Mouse (Mus musculus): ENCODE measurements at regions not wholly inside any gene's neighbourhood (a gene's known extent, or its start where the extent isn't known, plus 50 kb on each side); places are given as distances from the start of the nearest gene placed in this dataset.

DNA sequence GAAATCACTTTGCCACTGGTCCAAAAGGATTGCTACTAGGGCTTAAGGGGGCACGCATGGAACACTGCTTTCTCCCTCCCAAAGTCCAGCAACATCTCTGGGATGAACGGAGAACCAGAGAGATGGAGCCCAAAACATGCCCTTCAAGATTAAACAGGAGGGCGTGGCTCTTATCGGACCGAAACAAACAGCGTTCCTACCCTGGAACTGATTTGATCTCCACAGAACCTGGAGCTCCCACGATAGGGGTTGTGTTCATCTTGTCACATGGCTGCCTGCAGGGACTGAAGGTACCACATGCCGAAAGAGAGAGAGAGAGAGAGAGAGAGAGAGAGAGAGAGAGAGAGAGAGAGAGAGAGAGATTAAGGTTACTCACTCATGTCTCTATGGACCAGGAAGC, 120.7 kb downstream of the Gm4791 start:
- Histone ChIP-seq H3K4me3 (replicated peaks; ENCODE audit: low read depth, low read length) (no peak overlapping the region), H3K9ac (replicated peaks; ENCODE audit: low read length) (no peak overlapping the region), H3K4me2 (ENCODE audit: low read length) (no peak overlapping the region), H3K36me3 (ENCODE audit: control insufficient read depth, insufficient read depth, low read length) (no peaks in the 10 kb centered on the region), H3K27me3 (ENCODE audit: control insufficient read depth, insufficient read depth, low read length) (no peaks in the 10 kb centered on the region), H3K27ac (replicated peaks; ENCODE audit: low read depth, low read length) (no peak overlapping the region), H3K4me1 (ENCODE audit: control insufficient read depth, insufficient read depth, low read length) (no peaks in the 10 kb centered on the region), H3K9me3 (ENCODE audit: control insufficient read depth, low read length) (no peaks in the 10 kb centered on the region)
- DNase-seq: no peak
- no peak for ATAC-seq (ENCODE audit: low FRiP score, low TSS enrichment)
- 74% methylated on average over 8 of the region's 8 CpGs for WGBS

DNA sequence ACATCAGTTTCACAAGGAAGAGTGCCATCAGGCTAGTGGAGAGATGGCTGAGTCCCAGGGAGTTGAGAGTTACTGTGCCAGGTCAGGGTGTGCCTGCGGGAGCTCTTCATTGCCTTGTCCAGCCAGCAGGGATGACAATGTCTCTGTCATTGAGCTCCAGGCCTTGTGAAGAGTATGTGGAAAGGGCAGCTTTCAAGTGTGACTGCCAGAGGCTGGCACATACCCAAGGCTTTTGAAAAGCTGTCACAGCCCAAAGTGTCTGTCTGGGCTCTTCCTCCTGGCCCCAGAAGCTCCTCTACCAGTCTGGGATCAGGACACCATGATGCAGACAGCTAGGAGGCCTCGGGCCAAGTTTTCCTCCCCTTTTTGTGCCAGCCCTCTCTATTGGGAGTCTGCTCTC, 124.6 kb downstream of the Gm4791 start:
- DNase-seq: peak; percentile 43
- WGBS: 73% methylated on average over 2 of the region's 2 CpGs
- Histone ChIP-seq H3K36me3 (ENCODE audit: control insufficient read depth, insufficient read depth, low read length) (no peaks in the 10 kb centered on the region), H3K4me1 (ENCODE audit: control insufficient read depth, insufficient read depth, low read length) (no peaks in the 10 kb centered on the region), H3K9ac (replicated peaks; ENCODE audit: low read length) (no peak overlapping the region), H3K4me3 (replicated peaks; ENCODE audit: low read depth, low read length) (no peak overlapping the region), H3K9me3 (ENCODE audit: control insufficient read depth, low read length) (no peaks in the 10 kb centered on the region), H3K27me3 (ENCODE audit: control insufficient read depth, insufficient read depth, low read length) (no peaks in the 10 kb centered on the region), H3K27ac (replicated peaks; ENCODE audit: low read depth, low read length) (no peak overlapping the region), H3K4me2 (ENCODE audit: low read length) (no peak overlapping the region)
- ATAC-seq (ENCODE audit: low FRiP score, low TSS enrichment): no peak

DNA sequence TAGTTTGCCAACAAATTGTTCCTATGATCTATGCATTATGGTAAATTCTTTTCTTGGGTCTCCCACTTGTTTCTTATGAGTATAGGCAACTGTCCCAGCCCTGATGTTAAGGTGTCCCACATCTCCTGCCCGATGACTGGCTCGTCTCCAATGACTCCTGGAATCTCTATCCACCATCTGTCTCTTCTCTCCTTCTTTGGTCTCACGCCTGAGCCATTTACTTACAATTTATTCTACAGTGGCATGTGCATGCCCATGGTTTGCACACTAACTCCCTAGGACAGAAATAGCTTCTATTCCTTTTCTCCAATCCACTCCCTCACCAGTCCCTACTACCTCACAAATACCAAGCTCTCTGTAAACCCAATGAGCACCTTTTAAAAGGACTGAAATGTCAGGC, 127.0 kb downstream of the Gm4791 start:
- H3K9me3 ChIP-seq (ENCODE audit: control insufficient read depth, low read length): no peaks in the 10 kb centered on the region
- no peak overlapping the region for H3K4me2 ChIP-seq (ENCODE audit: low read length)
- ATAC-seq (ENCODE audit: low FRiP score, low TSS enrichment): no peak
- H3K9ac ChIP-seq (replicated peaks; ENCODE audit: low read length): no peak overlapping the region
- no peaks in the 10 kb centered on the region for H3K36me3 ChIP-seq (ENCODE audit: control insufficient read depth, insufficient read depth, low read length)
- no peak for DNase-seq
- H3K27ac ChIP-seq (replicated peaks; ENCODE audit: low read depth, low read length): no peak overlapping the region
- no peak overlapping the region for H3K4me3 ChIP-seq (replicated peaks; ENCODE audit: low read depth, low read length)
- no peaks in the 10 kb centered on the region for H3K27me3 ChIP-seq (ENCODE audit: control insufficient read depth, insufficient read depth, low read length)
- H3K4me1 ChIP-seq (ENCODE audit: control insufficient read depth, insufficient read depth, low read length): no peaks in the 10 kb centered on the region
- 84% methylated on average over 3 of the region's 3 CpGs for WGBS

DNA sequence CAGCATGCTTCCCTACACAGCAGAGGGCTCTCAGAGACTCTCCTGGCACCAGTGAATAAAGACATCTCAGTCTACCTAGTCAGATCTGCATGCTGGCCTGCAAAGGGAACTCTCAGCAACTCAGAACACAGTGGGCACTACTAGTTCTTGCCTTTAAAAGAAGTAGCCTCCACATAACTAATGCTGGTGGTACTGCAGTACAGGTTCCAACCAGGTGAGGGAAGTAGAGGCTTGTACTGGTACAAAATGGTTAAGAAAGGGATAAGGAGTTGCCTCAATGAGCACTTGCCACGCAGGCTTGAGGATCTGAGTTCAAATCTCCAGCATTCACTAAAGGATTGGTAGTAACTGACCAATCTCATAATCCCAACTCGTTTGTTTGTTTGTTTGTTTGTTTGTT, 127.7 kb downstream of the Gm4791 start:
- H3K36me3 ChIP-seq (ENCODE audit: control insufficient read depth, insufficient read depth, low read length): no peaks in the 10 kb centered on the region
- no peak overlapping the region for H3K4me2 ChIP-seq (ENCODE audit: low read length)
- H3K27me3 ChIP-seq (ENCODE audit: control insufficient read depth, insufficient read depth, low read length): no peaks in the 10 kb centered on the region
- H3K4me1 ChIP-seq (ENCODE audit: control insufficient read depth, insufficient read depth, low read length): no peaks in the 10 kb centered on the region
- H3K9me3 ChIP-seq (ENCODE audit: control insufficient read depth, low read length): no peaks in the 10 kb centered on the region
- no peak overlapping the region for H3K27ac ChIP-seq (replicated peaks; ENCODE audit: low read depth, low read length)
- ATAC-seq (ENCODE audit: low FRiP score, low TSS enrichment) (no peak), DNase-seq (peak; percentile 28)
- WGBS: 69% methylated on average over 2 of the region's 2 CpGs
- H3K9ac ChIP-seq (replicated peaks; ENCODE audit: low read length): no peak overlapping the region
- no peak overlapping the region for H3K4me3 ChIP-seq (replicated peaks; ENCODE audit: low read depth, low read length)

DNA sequence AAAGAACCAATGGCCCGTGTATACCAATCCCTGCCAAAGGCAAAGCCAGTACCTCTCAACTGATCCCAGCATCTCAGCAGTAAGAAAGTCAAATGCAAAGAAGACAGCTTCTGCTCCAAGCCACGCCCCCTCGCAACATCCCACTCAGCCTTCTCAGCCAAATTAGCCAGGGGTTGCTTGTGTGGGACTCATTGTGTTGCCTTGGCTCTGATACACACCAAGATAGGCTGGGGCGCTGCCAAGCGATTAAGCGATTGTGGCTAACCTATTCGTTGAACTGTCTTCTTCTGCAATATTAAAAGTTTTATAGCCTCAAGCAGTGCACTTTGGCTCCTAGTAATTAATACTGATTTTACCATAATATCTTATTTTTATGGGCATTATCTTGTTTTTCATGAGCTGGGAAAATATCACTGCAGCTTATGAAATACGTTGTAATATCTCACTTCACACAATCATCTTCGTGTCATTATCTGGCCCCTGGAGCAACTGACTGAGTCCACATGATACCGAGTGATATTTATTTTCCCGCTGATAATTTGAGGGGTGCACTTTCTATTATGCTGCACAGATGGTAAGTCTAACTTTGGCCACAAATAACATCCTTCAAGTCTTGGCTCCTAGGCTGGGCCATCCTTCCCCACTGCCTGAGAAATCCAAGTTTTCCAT, 129.3 kb downstream of the Gm4791 start:
- Histone ChIP-seq H3K4me2 (ENCODE audit: low read length) (no peak overlapping the region), H3K27me3 (ENCODE audit: control insufficient read depth, insufficient read depth, low read length) (no peaks in the 10 kb centered on the region), H3K9ac (replicated peaks; ENCODE audit: low read length) (no peak overlapping the region), H3K36me3 (ENCODE audit: control insufficient read depth, insufficient read depth, low read length) (no peaks in the 10 kb centered on the region), H3K9me3 (ENCODE audit: control insufficient read depth, low read length) (no peaks in the 10 kb centered on the region), H3K4me1 (ENCODE audit: control insufficient read depth, insufficient read depth, low read length) (no peaks in the 10 kb centered on the region), H3K4me3 (replicated peaks; ENCODE audit: low read depth, low read length) (no peak overlapping the region), H3K27ac (replicated peaks; ENCODE audit: low read depth, low read length) (no peak overlapping the region)
- ATAC-seq (ENCODE audit: low FRiP score, low TSS enrichment) (no peak), DNase-seq (peak; percentile 24)
- WGBS: 84% methylated on average over 11 of the region's 11 CpGs

DNA sequence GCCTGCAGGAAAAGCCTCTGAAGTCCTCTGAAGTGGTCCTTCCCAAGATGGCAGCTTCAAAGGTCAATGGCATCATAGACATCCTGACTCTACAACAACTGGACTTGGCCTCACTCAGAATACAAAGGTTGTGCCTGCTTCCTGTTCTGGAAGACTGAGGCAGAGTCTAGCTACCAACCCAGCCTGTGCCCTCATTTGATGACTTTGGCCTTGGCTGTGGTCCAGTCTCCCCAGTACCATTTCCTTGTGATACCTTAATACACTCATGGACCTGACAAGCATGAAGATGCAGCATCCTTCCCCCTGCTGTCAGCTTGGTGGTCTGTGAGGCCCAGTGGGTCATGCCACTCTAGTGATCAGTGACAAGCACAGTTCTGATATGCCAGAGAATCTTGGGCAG, 130.6 kb downstream of the Gm4791 start:
- Histone ChIP-seq H3K4me3 (replicated peaks; ENCODE audit: low read depth, low read length) (no peak overlapping the region), H3K9ac (replicated peaks; ENCODE audit: low read length) (no peak overlapping the region), H3K9me3 (ENCODE audit: control insufficient read depth, low read length) (no peaks in the 10 kb centered on the region), H3K27ac (replicated peaks; ENCODE audit: low read depth, low read length) (no peak overlapping the region), H3K36me3 (ENCODE audit: control insufficient read depth, insufficient read depth, low read length) (no peaks in the 10 kb centered on the region), H3K27me3 (ENCODE audit: control insufficient read depth, insufficient read depth, low read length) (no peaks in the 10 kb centered on the region), H3K4me2 (ENCODE audit: low read length) (no peak overlapping the region), H3K4me1 (ENCODE audit: control insufficient read depth, insufficient read depth, low read length) (no peaks in the 10 kb centered on the region)
- DNase-seq: no peak
- no peak for ATAC-seq (ENCODE audit: low FRiP score, low TSS enrichment)

DNA sequence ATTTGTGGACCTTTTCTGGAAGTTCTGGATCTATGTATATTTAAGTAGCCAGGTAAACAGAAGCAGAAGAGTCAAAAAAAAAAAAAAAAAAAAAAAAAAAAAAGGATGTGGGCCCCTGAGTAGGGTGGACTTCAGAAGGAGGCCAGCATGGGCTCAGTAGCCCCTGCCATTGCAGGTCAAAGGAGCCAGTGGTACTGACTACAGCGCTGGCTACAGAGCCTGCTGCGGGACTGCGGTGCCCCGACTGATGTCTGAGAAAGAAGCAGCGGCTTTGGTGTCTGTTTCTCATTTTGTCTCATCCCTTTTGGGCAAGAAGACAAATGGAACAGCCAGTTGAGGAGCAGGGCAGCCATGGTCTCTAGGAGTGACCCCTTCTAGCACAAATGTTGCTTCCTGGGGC, 134.9 kb downstream of the Gm4791 start:
- WGBS: 88% methylated on average over 5 of the region's 5 CpGs
- Histone ChIP-seq H3K9ac (replicated peaks; ENCODE audit: low read length) (no peak overlapping the region), H3K4me1 (ENCODE audit: control insufficient read depth, insufficient read depth, low read length) (0 out of 2 replicates have a peak, but pooled peaks cover 3% of the 10 kb centered on the region), H3K9me3 (ENCODE audit: control insufficient read depth, low read length) (no peaks in the 10 kb centered on the region), H3K4me3 (replicated peaks; ENCODE audit: low read depth, low read length) (no peak overlapping the region), H3K27ac (replicated peaks; ENCODE audit: low read depth, low read length) (no peak overlapping the region), H3K36me3 (ENCODE audit: control insufficient read depth, insufficient read depth, low read length) (no peaks in the 10 kb centered on the region), H3K27me3 (ENCODE audit: control insufficient read depth, insufficient read depth, low read length) (no peaks in the 10 kb centered on the region), H3K4me2 (ENCODE audit: low read length) (no peak overlapping the region)
- no peak for ATAC-seq (ENCODE audit: low FRiP score, low TSS enrichment)
- DNase-seq: no peak

DNA sequence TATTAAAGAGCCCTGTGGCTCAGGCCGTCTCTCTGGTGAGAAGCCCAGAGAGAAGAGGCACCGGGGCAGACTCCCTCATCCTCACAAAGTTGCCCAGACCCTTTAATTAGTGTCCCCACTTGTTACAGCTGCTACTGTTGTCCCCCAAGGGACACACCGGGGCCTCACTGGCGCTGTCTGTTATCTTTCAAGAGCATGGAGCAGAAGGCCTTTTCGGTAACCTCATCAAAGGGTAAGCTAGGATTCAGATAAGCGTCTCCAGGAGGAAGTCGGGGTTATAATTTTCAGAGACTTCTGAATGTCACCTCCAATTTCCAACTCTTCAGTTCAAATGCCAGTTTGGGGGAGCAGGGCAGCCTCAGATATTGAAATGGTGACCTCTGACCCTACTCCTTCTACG, 135.3 kb downstream of the Gm4791 start:
- Histone ChIP-seq H3K27me3 (ENCODE audit: control insufficient read depth, insufficient read depth, low read length) (no peaks in the 10 kb centered on the region), H3K27ac (replicated peaks; ENCODE audit: low read depth, low read length) (no peak overlapping the region), H3K4me2 (ENCODE audit: low read length) (no peak overlapping the region), H3K9ac (replicated peaks; ENCODE audit: low read length) (no peak overlapping the region), H3K9me3 (ENCODE audit: control insufficient read depth, low read length) (no peaks in the 10 kb centered on the region), H3K4me1 (ENCODE audit: control insufficient read depth, insufficient read depth, low read length) (0 out of 2 replicates have a peak, but pooled peaks cover 3% of the 10 kb centered on the region), H3K36me3 (ENCODE audit: control insufficient read depth, insufficient read depth, low read length) (no peaks in the 10 kb centered on the region), H3K4me3 (replicated peaks; ENCODE audit: low read depth, low read length) (no peak overlapping the region)
- DNase-seq (no peak), ATAC-seq (ENCODE audit: low FRiP score, low TSS enrichment) (no peak)
- WGBS: 78% methylated on average over 8 of the region's 8 CpGs

DNA sequence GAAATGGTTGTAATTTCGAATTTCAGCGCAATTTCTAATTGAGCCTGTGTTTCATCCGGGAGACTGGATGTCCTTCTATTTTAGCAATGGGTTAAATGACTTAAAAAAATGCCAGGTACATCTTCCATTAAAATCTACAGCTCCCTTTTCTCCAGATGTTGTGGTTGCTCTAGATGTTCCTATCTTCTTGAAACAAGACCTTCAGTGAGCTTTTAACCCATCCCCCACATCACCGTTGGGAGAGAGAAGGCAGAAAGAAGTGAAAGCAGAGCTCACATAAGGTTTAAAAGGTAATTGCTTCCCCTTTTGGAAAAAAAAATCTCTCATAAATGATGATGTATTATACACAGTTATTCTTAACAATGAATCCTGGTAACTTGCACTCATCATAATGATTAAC, 135.9 kb downstream of the Gm4791 start:
- Histone ChIP-seq H3K27ac (replicated peaks; ENCODE audit: low read depth, low read length) (no peak overlapping the region), H3K4me2 (ENCODE audit: low read length) (no peak overlapping the region), H3K4me1 (ENCODE audit: control insufficient read depth, insufficient read depth, low read length) (0 out of 2 replicates have a peak, but pooled peaks cover 3% of the 10 kb centered on the region), H3K4me3 (replicated peaks; ENCODE audit: low read depth, low read length) (no peak overlapping the region), H3K9ac (replicated peaks; ENCODE audit: low read length) (no peak overlapping the region), H3K27me3 (ENCODE audit: control insufficient read depth, insufficient read depth, low read length) (no peaks in the 10 kb centered on the region), H3K36me3 (ENCODE audit: control insufficient read depth, insufficient read depth, low read length) (no peaks in the 10 kb centered on the region), H3K9me3 (ENCODE audit: control insufficient read depth, low read length) (no peaks in the 10 kb centered on the region)
- ATAC-seq (ENCODE audit: low FRiP score, low TSS enrichment): no peak
- WGBS: 89% methylated on average over 4 of the region's 4 CpGs
- DNase-seq: no peak
